Mouse (Mus musculus) hindbrain, embryonic 12.5 days (tissue): ENCODE measurements at regions not wholly inside any gene's neighbourhood (a gene's known extent, or its start where the extent isn't known, plus 50 kb on each side); places are given as distances from the start of the nearest gene placed in this dataset.

Source experiments
- ATAC-seq: fragments of 200-750 bp; cut with Nextera tagmentation; 2 replicates; pipeline ENCODE4 v1.8.0; 2017; ENCODE audit warnings: moderate TSS enrichment; ENCODE audit not compliant: low FRiP score
- H3K27ac ChIP-seq: fragments of 300-500 bp; sonication (generic); 2 replicates; pipeline ENCODE4 v1.5.1; 2016; ENCODE audit warnings: mild to moderate bottlenecking
- H3K27me3 ChIP-seq: fragments of 300-500 bp; sonication (generic); 2 replicates; pipeline ENCODE4 v1.6.1; 2016; ENCODE audit warnings: mild to moderate bottlenecking
- H3K36me3 ChIP-seq: fragments of 300-500 bp; sonication (generic); 2 replicates; pipeline ENCODE4 v1.6.1; 2016; ENCODE audit warnings: mild to moderate bottlenecking
- H3K4me1 ChIP-seq: fragments of 300-500 bp; sonication (generic); 2 replicates; pipeline ENCODE4 v1.6.1; 2016
- H3K4me2 ChIP-seq: fragments of 300-500 bp; sonication (generic); replicated peaks from 2 replicates; pipeline ENCODE4 v1.6.1; 2016; ENCODE audit warnings: mild to moderate bottlenecking
- H3K4me3 ChIP-seq: fragments of 300-500 bp; sonication (generic); 2 replicates; pipeline ENCODE4 v1.5.1; 2016; ENCODE audit warnings: mild to moderate bottlenecking
- H3K9ac ChIP-seq: fragments of 300-500 bp; sonication (generic); 2 replicates; pipeline ENCODE4 v1.6.1; 2016; ENCODE audit warnings: mild to moderate bottlenecking, moderate library complexity
- H3K9me3 ChIP-seq: fragments of 300-500 bp; sonication (generic); replicated peaks from 2 replicates; pipeline ENCODE4 v1.6.1; 2016; ENCODE audit warnings: mild to moderate bottlenecking
- WGBS: fragments of 180-500 bp; shearing (Covaris S2); methylation state at CpG from one replicate; pipeline ENCODE4 v1.1.7; 2016; 5-methylcytosine and 5-hydroxymethylcytosine counted together

DNA sequence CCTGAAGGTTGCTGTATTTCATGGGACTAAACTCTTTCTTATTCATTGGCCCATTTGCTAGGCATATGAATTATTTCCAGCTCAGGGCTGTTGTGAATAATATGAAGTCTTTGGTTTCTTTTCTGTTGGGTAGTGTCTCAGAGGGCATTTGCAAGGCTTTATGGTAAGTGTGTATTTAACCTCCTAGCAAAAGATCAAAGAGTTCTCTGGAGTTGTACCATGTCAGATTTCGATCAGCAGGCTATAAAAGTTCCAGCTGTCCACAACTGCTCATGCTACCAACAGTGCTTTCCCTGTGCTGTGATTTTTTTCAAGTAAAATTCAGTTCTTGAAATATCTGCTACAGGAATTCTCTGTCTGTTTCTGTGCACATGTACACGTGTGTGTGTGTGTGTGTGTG is 165.5 kb upstream of the Zc3h12c start:
- Histone ChIP-seq H3K27me3 (no peaks in the 10 kb centered on the region), H3K4me2 (no peak overlapping the region), H3K9ac (no peak overlapping the region), H3K27ac (no peak overlapping the region), H3K4me3 (no peak overlapping the region), H3K36me3 (no peaks in the 10 kb centered on the region), H3K9me3 (no peaks in the 10 kb centered on the region), H3K4me1 (no peaks in the 10 kb centered on the region)
- no peak for ATAC-seq
- WGBS = 60% methylated on average over 2 of the region's 2 CpGs

DNA sequence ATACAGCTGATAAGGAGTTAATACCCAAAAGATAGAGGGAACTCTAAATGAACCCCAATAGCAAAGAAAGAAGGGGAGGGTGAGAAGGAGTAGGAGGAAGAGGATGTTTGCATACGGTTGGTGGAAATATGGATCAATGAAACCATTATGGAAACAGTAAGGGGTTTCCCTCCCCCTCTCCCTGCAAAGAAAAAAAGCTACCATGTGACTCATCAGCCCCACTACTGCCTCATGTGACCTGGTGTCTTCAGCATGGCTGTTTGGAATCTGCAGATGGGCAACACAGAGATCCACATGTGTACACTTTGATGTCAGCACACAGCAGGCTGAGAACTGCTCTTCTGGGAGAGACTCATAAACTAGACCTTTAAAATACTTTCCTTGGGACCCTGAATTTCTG is 163.4 kb upstream of the Zc3h12c start:
- Histone ChIP-seq H3K27ac (no peak overlapping the region), H3K27me3 (no peaks in the 10 kb centered on the region), H3K36me3 (no peaks in the 10 kb centered on the region), H3K4me3 (no peak overlapping the region), H3K9me3 (no peaks in the 10 kb centered on the region), H3K9ac (no peak overlapping the region), H3K4me1 (no peaks in the 10 kb centered on the region), H3K4me2 (no peak overlapping the region)
- no peak for ATAC-seq
- WGBS = 56% methylated on average over 1 of the region's 1 CpGs

DNA sequence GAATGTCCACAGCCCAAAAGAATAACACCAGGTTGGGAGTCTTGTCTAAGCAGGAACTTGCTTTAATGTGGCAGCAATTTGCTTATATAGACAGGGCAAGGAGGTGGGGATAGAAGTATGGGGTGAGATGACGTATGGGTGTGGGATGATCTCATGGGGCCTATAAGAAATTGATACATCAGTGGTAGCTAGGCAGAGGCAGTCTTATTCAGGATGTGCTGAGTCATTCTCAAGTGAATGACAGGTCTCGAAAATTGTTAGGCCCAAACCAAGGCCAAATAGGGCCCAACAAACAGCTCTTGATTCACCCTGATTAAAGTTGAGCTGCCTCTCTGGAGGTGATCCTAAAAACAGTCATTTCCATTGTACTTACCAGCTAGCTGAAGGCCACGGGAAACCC is 162.3 kb upstream of the Zc3h12c start:
- Histone ChIP-seq H3K9me3 (no peaks in the 10 kb centered on the region), H3K9ac (no peak overlapping the region), H3K27ac (no peak overlapping the region), H3K4me2 (no peak overlapping the region), H3K36me3 (no peaks in the 10 kb centered on the region), H3K4me3 (no peak overlapping the region), H3K4me1 (no peaks in the 10 kb centered on the region), H3K27me3 (no peaks in the 10 kb centered on the region)
- no peak for ATAC-seq
- 83% methylated on average over 3 of the region's 3 CpGs for WGBS

DNA sequence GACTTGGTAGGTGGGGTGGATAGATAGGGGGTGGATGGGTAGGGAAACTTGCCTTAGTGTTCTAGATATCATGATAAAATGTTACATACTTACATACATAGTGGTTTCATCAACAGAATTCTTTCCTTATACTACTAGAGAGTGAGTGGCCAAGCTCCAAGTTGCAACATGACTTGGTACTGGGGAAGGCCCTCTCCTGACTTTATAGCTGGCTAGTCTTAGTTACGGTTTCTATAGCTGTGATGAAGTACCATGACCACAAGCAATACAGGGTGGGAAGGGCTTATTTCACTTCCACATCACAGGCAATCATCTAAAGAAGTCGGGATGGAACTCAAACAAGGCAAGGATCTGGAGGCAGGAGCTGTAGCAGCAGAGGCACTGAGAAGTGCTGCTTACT is 156.0 kb upstream of the Zc3h12c start:
- Histone ChIP-seq H3K4me2 (no peak overlapping the region), H3K36me3 (no peaks in the 10 kb centered on the region), H3K9ac (no peak overlapping the region), H3K4me1 (no peaks in the 10 kb centered on the region), H3K4me3 (no peak overlapping the region), H3K27me3 (no peaks in the 10 kb centered on the region), H3K9me3 (no peaks in the 10 kb centered on the region), H3K27ac (no peak overlapping the region)
- no peak for ATAC-seq
- WGBS = 98% methylated on average over 2 of the region's 2 CpGs

DNA sequence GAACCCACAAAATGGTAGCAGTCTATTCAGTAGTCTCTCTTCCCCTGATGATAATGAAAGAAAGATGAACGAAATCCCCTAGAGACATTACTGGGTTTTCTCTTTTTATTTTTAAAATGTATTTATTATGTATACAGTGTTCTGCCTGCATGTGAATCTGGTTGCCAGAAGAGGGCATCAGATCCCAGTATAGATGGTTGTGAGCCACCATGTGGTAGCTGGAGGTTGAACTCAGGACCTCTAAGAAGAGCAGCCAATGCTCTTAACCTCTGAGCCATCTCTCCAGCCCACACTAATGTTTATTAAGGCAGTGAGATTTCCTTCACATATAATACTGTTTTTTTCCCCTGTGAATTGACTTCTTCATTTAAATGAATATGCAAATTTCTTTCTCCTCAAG is 155.4 kb upstream of the Zc3h12c start:
- H3K4me2 ChIP-seq = no peak overlapping the region
- no peaks in the 10 kb centered on the region for H3K36me3 ChIP-seq
- 86% methylated on average over 1 of the region's 1 CpGs for WGBS
- no peaks in the 10 kb centered on the region for H3K27me3 ChIP-seq
- no peak overlapping the region for H3K4me3 ChIP-seq
- H3K4me1 ChIP-seq = no peaks in the 10 kb centered on the region
- no peaks in the 10 kb centered on the region for H3K9me3 ChIP-seq
- no peak for ATAC-seq
- no peak overlapping the region for H3K9ac ChIP-seq
- H3K27ac ChIP-seq = no peak overlapping the region

DNA sequence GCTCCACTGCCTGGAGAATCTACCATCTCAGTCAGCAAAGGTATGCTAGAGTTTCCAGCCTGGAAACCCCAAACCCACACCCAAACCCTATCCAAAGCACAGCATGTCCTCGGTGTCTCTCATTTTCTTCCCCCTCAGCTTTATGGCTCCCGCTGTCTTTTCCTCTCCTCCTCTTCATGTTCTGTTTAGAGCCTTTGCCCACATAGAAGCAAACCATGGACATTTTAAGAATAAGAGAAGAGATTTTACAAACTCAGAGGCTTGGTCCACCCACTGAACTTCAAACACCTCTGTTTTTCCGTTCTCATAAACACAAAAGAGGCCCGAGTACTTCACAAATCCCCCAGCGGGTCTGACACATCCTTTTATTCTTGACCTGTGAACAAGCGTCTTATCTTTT is 154.9 kb upstream of the Zc3h12c start:
- no peaks in the 10 kb centered on the region for H3K4me1 ChIP-seq
- no peak overlapping the region for H3K9ac ChIP-seq
- H3K4me3 ChIP-seq = no peak overlapping the region
- no peak overlapping the region for H3K27ac ChIP-seq
- no peaks in the 10 kb centered on the region for H3K27me3 ChIP-seq
- no peak for ATAC-seq
- no peaks in the 10 kb centered on the region for H3K36me3 ChIP-seq
- WGBS = 92% methylated on average over 6 of the region's 6 CpGs
- no peaks in the 10 kb centered on the region for H3K9me3 ChIP-seq
- no peak overlapping the region for H3K4me2 ChIP-seq

DNA sequence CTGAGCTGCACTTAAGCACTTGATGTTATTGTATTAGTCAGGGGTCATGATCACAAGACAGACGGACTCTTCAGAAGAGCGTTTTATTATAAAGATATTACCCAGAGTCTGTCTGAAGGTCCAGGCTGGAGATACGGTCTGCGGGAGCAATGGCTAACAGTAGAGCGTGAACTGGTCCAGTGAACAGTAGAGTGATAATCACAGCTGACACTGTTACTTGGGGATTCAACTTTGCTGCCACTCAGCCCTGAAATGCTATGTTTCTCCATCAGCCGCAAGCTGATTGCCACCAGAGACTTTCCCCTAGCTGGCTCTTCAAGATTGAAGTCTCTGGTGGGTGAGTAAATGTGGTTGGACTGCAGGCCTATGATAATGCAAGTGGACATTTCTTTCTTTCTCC is 133.1 kb upstream of the Zc3h12c start:
- H3K4me2 ChIP-seq = no peak overlapping the region
- H3K36me3 ChIP-seq = no peaks in the 10 kb centered on the region
- H3K4me1 ChIP-seq = no peaks in the 10 kb centered on the region
- H3K27ac ChIP-seq = no peak overlapping the region
- no peak for ATAC-seq
- H3K4me3 ChIP-seq = no peak overlapping the region
- no peaks in the 10 kb centered on the region for H3K9me3 ChIP-seq
- 85% methylated on average over 6 of the region's 6 CpGs for WGBS
- no peaks in the 10 kb centered on the region for H3K27me3 ChIP-seq
- no peak overlapping the region for H3K9ac ChIP-seq

DNA sequence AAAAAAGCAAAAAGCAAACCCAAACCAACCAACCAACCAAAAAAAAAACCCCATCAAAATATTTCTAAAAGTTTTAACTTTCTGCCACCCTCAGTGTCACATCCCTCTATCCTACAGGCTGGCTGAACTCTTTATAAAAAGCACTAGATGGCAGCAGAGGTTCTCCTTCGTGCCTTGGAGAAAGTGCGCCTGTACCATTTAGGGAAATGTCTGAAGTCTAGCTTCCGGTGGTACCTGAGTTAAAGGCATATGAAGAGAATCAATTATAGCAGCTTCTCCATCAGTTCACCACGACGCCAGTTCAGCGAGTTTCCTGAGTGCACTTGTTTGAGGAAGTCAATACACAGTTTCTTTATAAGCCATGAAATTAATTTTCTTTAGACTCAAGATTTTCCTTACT is 130.0 kb upstream of the Zc3h12c start:
- Histone ChIP-seq H3K27ac (no peak overlapping the region), H3K9me3 (no peaks in the 10 kb centered on the region), H3K36me3 (no peaks in the 10 kb centered on the region), H3K4me2 (no peak overlapping the region), H3K4me3 (no peak overlapping the region), H3K9ac (no peak overlapping the region), H3K4me1 (no peaks in the 10 kb centered on the region), H3K27me3 (no peaks in the 10 kb centered on the region)
- ATAC-seq = no peak
- WGBS = 12% methylated on average over 6 of the region's 6 CpGs

DNA sequence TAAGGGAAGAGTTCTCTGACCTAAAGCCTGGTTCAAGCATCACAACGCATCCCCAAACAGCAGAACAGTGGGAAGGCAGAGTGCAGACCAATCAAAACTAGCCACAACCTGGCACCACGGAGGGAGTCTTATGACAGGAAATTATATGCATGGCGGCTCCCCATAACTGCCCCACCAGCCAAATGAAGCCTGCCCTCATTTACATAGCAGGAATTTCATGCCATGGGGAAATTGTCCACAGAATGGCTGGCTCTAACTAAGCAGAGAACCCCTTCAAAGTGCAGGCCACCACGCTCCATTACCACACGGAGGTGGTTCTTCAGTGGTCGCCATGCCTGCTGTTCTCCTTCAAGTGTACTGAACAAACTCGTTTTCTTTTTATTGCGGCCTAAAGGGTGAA is 126.3 kb upstream of the Zc3h12c start:
- H3K27me3 ChIP-seq = no peaks in the 10 kb centered on the region
- no peak overlapping the region for H3K9ac ChIP-seq
- 71% methylated on average over 8 of the region's 8 CpGs for WGBS
- H3K4me3 ChIP-seq = no peak overlapping the region
- no peak overlapping the region for H3K27ac ChIP-seq
- no peaks in the 10 kb centered on the region for H3K36me3 ChIP-seq
- no peak overlapping the region for H3K4me2 ChIP-seq
- no peaks in the 10 kb centered on the region for H3K4me1 ChIP-seq
- no peak for ATAC-seq
- no peaks in the 10 kb centered on the region for H3K9me3 ChIP-seq

DNA sequence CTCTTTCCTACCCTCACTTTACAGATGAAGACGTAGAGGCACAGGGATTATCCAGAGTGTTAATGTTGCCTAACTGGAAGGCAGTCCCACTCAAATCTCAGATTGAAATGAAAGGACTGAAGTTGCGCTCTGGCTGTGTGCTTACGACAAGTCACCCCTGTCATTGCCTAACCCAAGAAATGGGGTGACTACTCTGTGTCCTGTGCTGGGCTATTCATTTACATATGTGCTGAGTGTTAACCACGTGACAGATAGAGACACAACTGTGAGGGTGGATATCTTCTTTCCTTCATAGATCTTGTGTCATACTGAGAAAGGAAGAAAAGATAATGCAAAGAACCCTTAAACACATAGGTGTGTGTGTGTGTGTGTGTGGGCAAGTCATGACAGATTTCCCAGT is 120.7 kb upstream of the Zc3h12c start:
- no peak overlapping the region for H3K4me3 ChIP-seq
- WGBS = 77% methylated on average over 4 of the region's 4 CpGs
- no peak overlapping the region for H3K4me2 ChIP-seq
- no peaks in the 10 kb centered on the region for H3K36me3 ChIP-seq
- no peak for ATAC-seq
- no peaks in the 10 kb centered on the region for H3K27me3 ChIP-seq
- no peak overlapping the region for H3K27ac ChIP-seq
- H3K4me1 ChIP-seq = peaks cover 2% of the 10 kb centered on the region; the same call in 1 of the 2 replicates
- no peaks in the 10 kb centered on the region for H3K9me3 ChIP-seq
- H3K9ac ChIP-seq = no peak overlapping the region

DNA sequence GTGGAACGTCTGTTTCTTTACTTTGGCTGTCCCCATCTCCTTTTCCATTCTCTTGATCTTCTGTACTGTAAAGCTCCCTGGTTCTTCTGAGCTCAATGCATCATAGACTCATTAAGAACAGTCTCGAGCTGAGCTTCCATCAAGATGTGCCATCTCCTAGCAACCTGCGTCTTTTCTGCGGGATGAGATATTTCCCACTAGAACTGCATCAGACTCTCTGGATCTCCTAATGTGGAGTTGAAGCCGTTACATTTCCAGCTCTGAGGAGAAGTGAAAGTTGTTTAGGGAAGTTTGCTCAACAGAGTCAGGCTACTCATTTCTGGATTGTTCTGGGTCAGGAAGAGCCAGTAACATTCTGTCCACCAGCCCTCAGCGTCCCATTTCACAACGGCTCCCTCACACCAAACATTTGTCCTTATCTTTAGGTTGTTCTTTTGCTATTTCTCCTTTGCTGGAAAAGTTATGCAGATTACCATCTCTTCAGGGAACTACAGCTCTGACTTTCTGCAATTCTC is 119.4 kb upstream of the Zc3h12c start:
- Histone ChIP-seq H3K27me3 (no peaks in the 10 kb centered on the region), H3K9me3 (no peaks in the 10 kb centered on the region), H3K36me3 (no peaks in the 10 kb centered on the region), H3K9ac (no peak overlapping the region), H3K27ac (no peak overlapping the region), H3K4me2 (no peak overlapping the region), H3K4me3 (no peak overlapping the region), H3K4me1 (peaks cover 7% of the 10 kb centered on the region; the same call in 1 of the 2 replicates)
- no peak for ATAC-seq
- 77% methylated on average over 7 of the region's 7 CpGs for WGBS

DNA sequence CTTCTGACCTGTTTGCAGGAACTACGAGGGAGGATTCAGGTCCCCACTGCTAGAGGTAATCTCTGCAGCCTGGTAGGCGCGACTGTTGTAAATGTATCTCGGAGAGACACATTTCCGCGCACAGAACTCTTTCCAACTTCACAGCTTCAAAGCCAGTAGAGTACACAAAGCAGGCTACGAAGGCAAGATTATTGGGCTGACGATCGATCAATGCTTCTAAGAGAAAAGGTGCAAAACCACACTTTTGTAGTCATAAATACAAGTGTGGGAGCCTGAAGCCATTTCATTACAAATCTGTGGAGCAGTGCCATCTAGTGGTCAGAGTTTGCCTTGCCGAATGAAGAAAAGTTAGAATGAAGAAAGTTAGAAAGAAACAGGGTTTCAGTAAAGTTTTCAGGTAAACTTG is 118.9 kb upstream of the Zc3h12c start:
- H3K9ac ChIP-seq = 0 out of 2 replicates have a peak overlapping the region, but pooled peaks have one; percentile 42
- H3K4me1 ChIP-seq = peaks cover 7% of the 10 kb centered on the region; the same call in 1 of the 2 replicates
- peak overlapping the region; percentile 56 for H3K4me2 ChIP-seq
- no peaks in the 10 kb centered on the region for H3K36me3 ChIP-seq
- ATAC-seq = 0 out of 2 replicates have a peak, but pooled peaks have one; percentile 32
- WGBS = 11% methylated on average over 10 of the region's 10 CpGs
- no peaks in the 10 kb centered on the region for H3K9me3 ChIP-seq
- H3K4me3 ChIP-seq = peak overlapping the region; percentile 27
- H3K27me3 ChIP-seq = no peaks in the 10 kb centered on the region
- H3K27ac ChIP-seq = no peak overlapping the region

DNA sequence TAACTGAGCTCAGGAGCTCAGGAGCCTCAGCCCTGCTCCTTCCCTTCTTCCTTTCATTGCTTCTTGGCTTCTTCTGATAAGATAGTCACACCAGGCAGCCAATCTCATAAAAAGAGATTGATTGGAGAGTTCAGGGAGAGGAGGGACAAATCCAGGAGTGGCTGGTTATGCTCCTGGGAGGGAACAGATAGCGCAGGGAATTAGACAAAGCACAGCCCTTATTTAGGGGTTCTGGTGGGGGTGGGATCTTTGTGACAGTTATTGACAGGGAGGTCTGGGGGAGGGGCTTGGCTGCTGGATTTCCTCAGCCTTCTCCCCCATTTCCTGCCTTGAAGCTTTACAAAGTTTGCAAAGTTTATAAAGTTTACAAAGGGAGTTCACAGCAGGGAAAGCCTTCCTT is 117.7 kb upstream of the Zc3h12c start:
- H3K27ac ChIP-seq = no peak overlapping the region
- WGBS = 22% methylated on average over 1 of the region's 1 CpGs

More for the DNA sequence above, 117.7 kb upstream of the Zc3h12c start:
- H3K4me1 ChIP-seq = peaks cover 7% of the 10 kb centered on the region; the same call in 1 of the 2 replicates
- H3K9me3 ChIP-seq = no peaks in the 10 kb centered on the region
- H3K27me3 ChIP-seq = no peaks in the 10 kb centered on the region
- H3K4me3 ChIP-seq = no peak overlapping the region
- no peaks in the 10 kb centered on the region for H3K36me3 ChIP-seq
- H3K4me2 ChIP-seq = no peak overlapping the region
- no peak overlapping the region for H3K9ac ChIP-seq
- ATAC-seq = no peak
